Mouse (Mus musculus): ENCODE results near the gene Ryr3. TPM values are rescaled to one million over a fixed set of nuclear protein-coding genes. Genes with fewer than 3 reads are reported as not detected.
"Not testable (repeated sequence)": the region's sequence is repeated elsewhere in the genome, so short reads cannot be mapped to it uniquely, and the experiment has no call there.

Ryr3 gene
- polyA plus RNA-seq, 1 experiment from 2014 or later: 1.4 TPM

GRCm38 (mm10) chr2:113094088-113094487 lies 122.8 kb downstream of the Ryr3 start:
- Histone ChIP-seq H3K4me2 (ENCODE audit: low read depth, low read length) (no peak overlapping the region), H3K9ac (replicated peaks; ENCODE audit: low read length) (no peak overlapping the region), H3K36me3 (replicated peaks; ENCODE audit: control insufficient read depth, insufficient read depth, low read depth, low read length) (no peaks in the 10 kb centered on the region), H3K4me3 (ENCODE audit: low read depth, low read length) (no peak overlapping the region), H3K9me3 (replicated peaks; ENCODE audit: control insufficient read depth, low read length) (no peaks in the 10 kb centered on the region), H3K4me1 (ENCODE audit: control insufficient read depth, insufficient read depth, low read length) (no peaks in the 10 kb centered on the region), H3K27me3 (ENCODE audit: control insufficient read depth, insufficient read depth, low read length) (no peaks in the 10 kb centered on the region), H3K27ac (replicated peaks; ENCODE audit: low read depth, low read length) (no peak overlapping the region)
- no peak for ATAC-seq (replicated peaks; ENCODE audit: insufficient number of reproducible peaks, low FRiP score, low TSS enrichment, low read depth)
- 81% methylated on average over 6 of the region's 6 CpGs for WGBS
- no peak for DNase-seq (ENCODE audit: low spot score)

GRCm38 (mm10) chr2:113092756-113093155 lies 124.1 kb downstream of the Ryr3 start:
- Histone ChIP-seq H3K27ac (replicated peaks; ENCODE audit: low read depth, low read length) (no peak overlapping the region), H3K4me2 (ENCODE audit: low read depth, low read length) (no peak overlapping the region), H3K4me1 (ENCODE audit: control insufficient read depth, insufficient read depth, low read length) (no peaks in the 10 kb centered on the region), H3K4me3 (ENCODE audit: low read depth, low read length) (no peak overlapping the region), H3K36me3 (replicated peaks; ENCODE audit: control insufficient read depth, insufficient read depth, low read depth, low read length) (no peaks in the 10 kb centered on the region), H3K9me3 (replicated peaks; ENCODE audit: control insufficient read depth, low read length) (no peaks in the 10 kb centered on the region), H3K27me3 (ENCODE audit: control insufficient read depth, insufficient read depth, low read length) (no peaks in the 10 kb centered on the region), H3K9ac (replicated peaks; ENCODE audit: low read length) (no peak overlapping the region)
- ATAC-seq (replicated peaks; ENCODE audit: insufficient number of reproducible peaks, low FRiP score, low TSS enrichment, low read depth): no peak
- no peak for DNase-seq (ENCODE audit: low spot score)
- 100% methylated on average over 1 of the region's 1 CpGs for WGBS

- H3K4me1 ChIP-seq (ENCODE audit: control insufficient read depth, insufficient read depth, low read length); H3K4me3 ChIP-seq (ENCODE audit: low read depth, low read length); DNase-seq (ENCODE audit: low spot score); H3K27ac ChIP-seq (replicated peaks; ENCODE audit: low read depth, low read length); H3K36me3 ChIP-seq (replicated peaks; ENCODE audit: control insufficient read depth, insufficient read depth, low read depth, low read length); H3K27me3 ChIP-seq (ENCODE audit: control insufficient read depth, insufficient read depth, low read length); H3K9ac ChIP-seq (replicated peaks; ENCODE audit: low read length); H3K4me2 ChIP-seq (ENCODE audit: low read depth, low read length); ATAC-seq (replicated peaks; ENCODE audit: insufficient number of reproducible peaks, low FRiP score, low TSS enrichment, low read depth); H3K9me3 ChIP-seq (replicated peaks; ENCODE audit: control insufficient read depth, low read length): not testable (repeated sequence)
- WGBS: 100% methylated on average over 1 of the region's 1 CpGs
Observed at GRCm38 (mm10) chr2:113091316-113091715, 125.6 kb downstream of the Ryr3 start.

GRCm38 (mm10) chr2:113076396-113076795 lies 140.5 kb downstream of the Ryr3 start:
- Histone ChIP-seq H3K27me3 (ENCODE audit: control insufficient read depth, insufficient read depth, low read length) (no peaks in the 10 kb centered on the region), H3K9ac (replicated peaks; ENCODE audit: low read length) (no peak overlapping the region), H3K9me3 (replicated peaks; ENCODE audit: control insufficient read depth, low read length) (no peaks in the 10 kb centered on the region), H3K27ac (replicated peaks; ENCODE audit: low read depth, low read length) (no peak overlapping the region), H3K4me1 (ENCODE audit: control insufficient read depth, insufficient read depth, low read length) (no peaks in the 10 kb centered on the region), H3K36me3 (replicated peaks; ENCODE audit: control insufficient read depth, insufficient read depth, low read depth, low read length) (no peaks in the 10 kb centered on the region), H3K4me2 (ENCODE audit: low read depth, low read length) (no peak overlapping the region), H3K4me3 (ENCODE audit: low read depth, low read length) (no peak overlapping the region)
- no peak for DNase-seq (ENCODE audit: low spot score)
- 76% methylated on average over 4 of the region's 4 CpGs for WGBS
- no peak for ATAC-seq (replicated peaks; ENCODE audit: insufficient number of reproducible peaks, low FRiP score, low TSS enrichment, low read depth)

GRCm38 (mm10) chr2:113059367-113059766 lies 157.5 kb downstream of the Ryr3 start:
- H3K9ac ChIP-seq (replicated peaks; ENCODE audit: low read length): no peak overlapping the region
- H3K9me3 ChIP-seq (replicated peaks; ENCODE audit: control insufficient read depth, low read length): no peaks in the 10 kb centered on the region
- no peak for DNase-seq (ENCODE audit: low spot score)
- no peak overlapping the region for H3K4me2 ChIP-seq (ENCODE audit: low read depth, low read length)
- 81% methylated on average over 5 of the region's 5 CpGs for WGBS
- no peaks in the 10 kb centered on the region for H3K27me3 ChIP-seq (ENCODE audit: control insufficient read depth, insufficient read depth, low read length)
- H3K4me1 ChIP-seq (ENCODE audit: control insufficient read depth, insufficient read depth, low read length): no peaks in the 10 kb centered on the region
- no peak overlapping the region for H3K27ac ChIP-seq (replicated peaks; ENCODE audit: low read depth, low read length)
- no peaks in the 10 kb centered on the region for H3K36me3 ChIP-seq (replicated peaks; ENCODE audit: control insufficient read depth, insufficient read depth, low read depth, low read length)
- no peak overlapping the region for H3K4me3 ChIP-seq (ENCODE audit: low read depth, low read length)
- ATAC-seq (replicated peaks; ENCODE audit: insufficient number of reproducible peaks, low FRiP score, low TSS enrichment, low read depth): no peak

GRCm38 (mm10) chr2:113058914-113059313 lies 158.0 kb downstream of the Ryr3 start:
- WGBS: 77% methylated on average over 5 of the region's 5 CpGs
- no peak for ATAC-seq (replicated peaks; ENCODE audit: insufficient number of reproducible peaks, low FRiP score, low TSS enrichment, low read depth)
- Histone ChIP-seq H3K36me3 (replicated peaks; ENCODE audit: control insufficient read depth, insufficient read depth, low read depth, low read length) (no peaks in the 10 kb centered on the region), H3K27me3 (ENCODE audit: control insufficient read depth, insufficient read depth, low read length) (no peaks in the 10 kb centered on the region), H3K9me3 (replicated peaks; ENCODE audit: control insufficient read depth, low read length) (no peaks in the 10 kb centered on the region), H3K4me2 (ENCODE audit: low read depth, low read length) (no peak overlapping the region), H3K4me1 (ENCODE audit: control insufficient read depth, insufficient read depth, low read length) (no peaks in the 10 kb centered on the region), H3K27ac (replicated peaks; ENCODE audit: low read depth, low read length) (no peak overlapping the region), H3K4me3 (ENCODE audit: low read depth, low read length) (no peak overlapping the region), H3K9ac (replicated peaks; ENCODE audit: low read length) (no peak overlapping the region)
- no peak for DNase-seq (ENCODE audit: low spot score)

GRCm38 (mm10) chr2:113058116-113058515 lies 158.8 kb downstream of the Ryr3 start:
- WGBS: 49% methylated on average over 3 of the region's 3 CpGs

GRCm38 (mm10) chr2:113055591-113055990 lies 161.3 kb downstream of the Ryr3 start:
- no peaks in the 10 kb centered on the region for H3K36me3 ChIP-seq (replicated peaks; ENCODE audit: control insufficient read depth, insufficient read depth, low read depth, low read length)
- 90% methylated on average over 2 of the region's 2 CpGs for WGBS

More at GRCm38 (mm10) chr2:113058116-113058515, 158.8 kb downstream of the Ryr3 start:
- H3K36me3 ChIP-seq (replicated peaks; ENCODE audit: control insufficient read depth, insufficient read depth, low read depth, low read length): no peaks in the 10 kb centered on the region
- H3K4me3 ChIP-seq (ENCODE audit: low read depth, low read length): no peak overlapping the region
- H3K4me1 ChIP-seq (ENCODE audit: control insufficient read depth, insufficient read depth, low read length): no peaks in the 10 kb centered on the region
- H3K27ac ChIP-seq (replicated peaks; ENCODE audit: low read depth, low read length): no peak overlapping the region
- ATAC-seq (replicated peaks; ENCODE audit: insufficient number of reproducible peaks, low FRiP score, low TSS enrichment, low read depth) (no peak), DNase-seq (ENCODE audit: low spot score) (peak; percentile 14)
- no peaks in the 10 kb centered on the region for H3K27me3 ChIP-seq (ENCODE audit: control insufficient read depth, insufficient read depth, low read length)
- no peak overlapping the region for H3K9ac ChIP-seq (replicated peaks; ENCODE audit: low read length)
- no peak overlapping the region for H3K4me2 ChIP-seq (ENCODE audit: low read depth, low read length)
- H3K9me3 ChIP-seq (replicated peaks; ENCODE audit: control insufficient read depth, low read length): no peaks in the 10 kb centered on the region

More at GRCm38 (mm10) chr2:113055591-113055990, 161.3 kb downstream of the Ryr3 start:
- Histone ChIP-seq H3K4me3 (ENCODE audit: low read depth, low read length) (no peak overlapping the region), H3K4me2 (ENCODE audit: low read depth, low read length) (no peak overlapping the region), H3K9me3 (replicated peaks; ENCODE audit: control insufficient read depth, low read length) (no peaks in the 10 kb centered on the region), H3K4me1 (ENCODE audit: control insufficient read depth, insufficient read depth, low read length) (no peaks in the 10 kb centered on the region), H3K27ac (replicated peaks; ENCODE audit: low read depth, low read length) (no peak overlapping the region), H3K9ac (replicated peaks; ENCODE audit: low read length) (no peak overlapping the region), H3K27me3 (ENCODE audit: control insufficient read depth, insufficient read depth, low read length) (no peaks in the 10 kb centered on the region)
- ATAC-seq (replicated peaks; ENCODE audit: insufficient number of reproducible peaks, low FRiP score, low TSS enrichment, low read depth): no peak
- DNase-seq (ENCODE audit: low spot score): no peak
